Mouse (Mus musculus) CH12.LX (cell line): ENCODE measurements around the gene Traf1. TPM values are rescaled to one million over a fixed set of nuclear protein-coding genes. Genes with fewer than 3 reads are reported as not detected.

ENCODE experiments used
- DNase-seq: peaks from one replicate; pipeline ENCODE4 v3.0.0-alpha.2; 2013; ENCODE audit errors: extremely low read depth
- H3K27ac ChIP-seq: 2 replicates; pipeline ENCODE4 v1.5.1; 2012; ENCODE audit warnings: low read depth, mild to moderate bottlenecking, control low read depth, moderate library complexity; ENCODE audit not compliant: insufficient read depth
- H3K27me3 ChIP-seq: replicated peaks from 2 replicates; pipeline ENCODE3; 2012; ENCODE audit warnings: inconsistent platforms
- H3K36me3 ChIP-seq, 2 experiments: replicated peaks in 1 of 2; 2 replicates each; pipeline versions ENCODE3 to v1.6.1; 2012; ENCODE audit warnings: inconsistent platforms in 1 of 2, low read length in 1 of 2, mild to moderate bottlenecking in 1 of 2, mixed read lengths in 1 of 2, moderate library complexity in 1 of 2; ENCODE audit not compliant: control insufficient read depth in 1 of 2, insufficient read depth in 1 of 2
- H3K4me1 ChIP-seq, 2 experiments: 2 replicates each; pipeline ENCODE4 v1.6.1; 2012; ENCODE audit warnings: inconsistent platforms in 1 of 2, moderate library complexity in 1 of 2; ENCODE audit not compliant: insufficient read depth in 2 of 2, control insufficient read depth in 1 of 2
- H3K4me2 ChIP-seq: 2 replicates; pipeline ENCODE4 v1.6.1; 2012; ENCODE audit warnings: low read depth, mild to moderate bottlenecking, control low read depth; ENCODE audit not compliant: poor library complexity, insufficient read depth, severe bottlenecking
- H3K4me3 ChIP-seq, 3 experiments: fragments of 150-350 bp in 1 of 3; sonication (generic) in 1 of 3; replicated peaks in 1 of 3; 2 replicates each; pipeline versions ENCODE3 to v1.5.1; 2011 to 2012; ENCODE audit warnings: low read depth in 2 of 3, low read length in 2 of 3, mild to moderate bottlenecking in 2 of 3, moderate library complexity in 2 of 3, control low read depth in 1 of 3, improper control_type of control experiment in 1 of 3, inconsistent platforms in 1 of 3, mixed read lengths in 1 of 3; ENCODE audit not compliant: poor library complexity in 1 of 3
- H3K79me2 ChIP-seq: replicated peaks from 2 replicates; pipeline ENCODE4 v1.6.1; 2012; ENCODE audit warnings: mild to moderate bottlenecking, moderate library complexity; ENCODE audit not compliant: control insufficient read depth, poor library complexity, insufficient read depth, severe bottlenecking; ENCODE audit errors: extremely low read depth
- H3K9ac ChIP-seq: 2 replicates; pipeline ENCODE4 v1.6.1; 2012; ENCODE audit warnings: low read depth, mild to moderate bottlenecking, control low read depth, moderate library complexity; ENCODE audit not compliant: insufficient read depth
- H3K9me3 ChIP-seq: replicated peaks from 2 replicates; pipeline ENCODE3; 2012; ENCODE audit warnings: low read length, inconsistent platforms, mixed read lengths
- BHLHE40 ChIP-seq: IDR thresholded peaks from 2 replicates; pipeline ENCODE4 v1.6.1; 2011; ENCODE audit warnings: mild to moderate bottlenecking, low read depth, low read length, improper control_type of control experiment
- CHD1 ChIP-seq: IDR thresholded peaks from 2 replicates; pipeline ENCODE4 v1.6.1; 2012; ENCODE audit warnings: low read depth, low read length, improper control_type of control experiment, inconsistent platforms
- CTCF ChIP-seq, 2 experiments: IDR thresholded peaks in 1 of 2; conservative IDR thresholded peaks in 1 of 2; 2 replicates each; pipeline ENCODE4 v1.5.1; 2011 to 2012; ENCODE audit warnings: low read depth in 2 of 2, low read length in 2 of 2, improper control_type of control experiment in 1 of 2, inconsistent platforms in 1 of 2, mild to moderate bottlenecking in 1 of 2, moderate library complexity in 1 of 2
- E2F4 ChIP-seq: IDR thresholded peaks from 2 replicates; pipeline ENCODE4 v1.6.1; 2011; ENCODE audit warnings: low read depth, low read length, improper control_type of control experiment; ENCODE audit not compliant: insufficient replicate concordance
- ELF1 ChIP-seq: IDR thresholded peaks from 2 replicates; pipeline ENCODE4 v1.6.1; 2014; ENCODE audit warnings: low read depth, mild to moderate bottlenecking, inconsistent platforms, low read length, improper control_type of control experiment
- EP300 ChIP-seq: IDR thresholded peaks from 2 replicates; pipeline ENCODE4 v1.6.1; 2011; ENCODE audit warnings: low read length, improper control_type of control experiment
- GABPA ChIP-seq: IDR thresholded peaks from 2 replicates; pipeline ENCODE4 v1.6.1; 2012; ENCODE audit warnings: low read depth, low read length, improper control_type of control experiment, inconsistent platforms; ENCODE audit not compliant: insufficient replicate concordance
- IRF4 ChIP-seq: IDR thresholded peaks from 2 replicates; pipeline ENCODE4 v1.6.1; 2014; ENCODE audit warnings: low read depth, mild to moderate bottlenecking, inconsistent platforms, low read length, improper control_type of control experiment
- JUND ChIP-seq: conservative IDR thresholded peaks from 2 replicates; pipeline ENCODE4 v1.6.1; 2011; ENCODE audit warnings: low read depth, low read length, improper control_type of control experiment
- MAZ ChIP-seq: IDR thresholded peaks from 2 replicates; pipeline ENCODE4 v1.6.1; 2012; ENCODE audit warnings: low read depth, mild to moderate bottlenecking, inconsistent platforms, low read length, improper control_type of control experiment, moderate library complexity
- MEF2A ChIP-seq: IDR thresholded peaks from 2 replicates; pipeline ENCODE4 v1.6.1; 2014; ENCODE audit warnings: low read depth, mild to moderate bottlenecking, inconsistent platforms, low read length, improper control_type of control experiment, borderline replicate concordance
- MXI1 ChIP-seq: IDR thresholded peaks from 2 replicates; pipeline ENCODE4 v1.6.1; 2011; ENCODE audit warnings: mild to moderate bottlenecking, low read depth, low read length, improper control_type of control experiment
- PAX5 ChIP-seq: IDR thresholded peaks from 2 replicates; pipeline ENCODE4 v1.6.1; 2012; ENCODE audit warnings: low read length, inconsistent platforms, mixed read lengths
- POLR2A ChIP-seq: IDR thresholded peaks from 2 replicates; pipeline ENCODE4 v1.6.1; 2011; ENCODE audit warnings: low read depth, mild to moderate bottlenecking, improper control_type of control experiment, low read length
- POLR2AphosphoS2 ChIP-seq: IDR thresholded peaks from 2 replicates; pipeline ENCODE4 v1.6.1; 2011; ENCODE audit warnings: low read depth, low read length, improper control_type of control experiment
- RAD21 ChIP-seq: IDR thresholded peaks from 2 replicates; pipeline ENCODE4 v1.6.1; 2011; ENCODE audit warnings: low read depth, mild to moderate bottlenecking, low read length, improper control_type of control experiment, moderate library complexity
- SIN3A ChIP-seq: IDR thresholded peaks from 2 replicates; pipeline ENCODE4 v1.6.1; 2012; ENCODE audit warnings: low read length, improper control_type of control experiment, inconsistent platforms
- SMC3 ChIP-seq: IDR thresholded peaks from 2 replicates; pipeline ENCODE4 v1.6.1; 2011; ENCODE audit warnings: low read depth, low read length, improper control_type of control experiment
- USF2 ChIP-seq: conservative IDR thresholded peaks from 2 replicates; pipeline ENCODE4 v1.6.1; 2011; ENCODE audit warnings: low read depth, low read length, improper control_type of control experiment
- ZC3H11A ChIP-seq: IDR thresholded peaks from 2 replicates; pipeline ENCODE4 v1.6.1; 2012; ENCODE audit warnings: low read depth, mild to moderate bottlenecking, inconsistent platforms, low read length, improper control_type of control experiment
- dilution Hi-C: fragments of 300-500 bp; cut with MboI; formaldehyde crosslinking; loops from 2 replicates; pipeline ENCODE4 v1.14.3; 2020; ENCODE audit warnings: low sequenced_read_pairs; ENCODE audit not compliant: extremely low pct_unique_long_range_greater_than_20kb, extremely low pct_ligation_motif_present
- in situ Hi-C: fragments of 300-500 bp; cut with MboI; formaldehyde crosslinking; loops from 3 replicates; pipeline ENCODE4 v1.14.3; 2019; ENCODE audit warnings: low sequenced_read_pairs, low pct_ligation_motif_present, low pct_unique_long_range_greater_than_20kb, mixed read lengths
- polyA plus RNA-seq: library from polyadenylated mRNA; unstranded; fragments of >175 nt; gene quantifications from 2 replicates; pipeline ENCODE4 v1.2.1, GENCODE M21; 2012; ENCODE audit warnings: low read depth; ENCODE audit not compliant: insufficient read length
- total RNA-seq, 2 experiments: library from RNA; depleted of rRNA; stranded (reverse); fragments of 300-350 nt in 1 of 2; fragments of >200 nt in 1 of 2; gene quantifications; 2 replicates each; pipeline ENCODE4 v1.2.3; 2012 to 2014

The Traf1 gene
- total and polyA plus RNA-seq, 3 experiments: 47.9 to 151 (median 66.9) TPM

DNA sequence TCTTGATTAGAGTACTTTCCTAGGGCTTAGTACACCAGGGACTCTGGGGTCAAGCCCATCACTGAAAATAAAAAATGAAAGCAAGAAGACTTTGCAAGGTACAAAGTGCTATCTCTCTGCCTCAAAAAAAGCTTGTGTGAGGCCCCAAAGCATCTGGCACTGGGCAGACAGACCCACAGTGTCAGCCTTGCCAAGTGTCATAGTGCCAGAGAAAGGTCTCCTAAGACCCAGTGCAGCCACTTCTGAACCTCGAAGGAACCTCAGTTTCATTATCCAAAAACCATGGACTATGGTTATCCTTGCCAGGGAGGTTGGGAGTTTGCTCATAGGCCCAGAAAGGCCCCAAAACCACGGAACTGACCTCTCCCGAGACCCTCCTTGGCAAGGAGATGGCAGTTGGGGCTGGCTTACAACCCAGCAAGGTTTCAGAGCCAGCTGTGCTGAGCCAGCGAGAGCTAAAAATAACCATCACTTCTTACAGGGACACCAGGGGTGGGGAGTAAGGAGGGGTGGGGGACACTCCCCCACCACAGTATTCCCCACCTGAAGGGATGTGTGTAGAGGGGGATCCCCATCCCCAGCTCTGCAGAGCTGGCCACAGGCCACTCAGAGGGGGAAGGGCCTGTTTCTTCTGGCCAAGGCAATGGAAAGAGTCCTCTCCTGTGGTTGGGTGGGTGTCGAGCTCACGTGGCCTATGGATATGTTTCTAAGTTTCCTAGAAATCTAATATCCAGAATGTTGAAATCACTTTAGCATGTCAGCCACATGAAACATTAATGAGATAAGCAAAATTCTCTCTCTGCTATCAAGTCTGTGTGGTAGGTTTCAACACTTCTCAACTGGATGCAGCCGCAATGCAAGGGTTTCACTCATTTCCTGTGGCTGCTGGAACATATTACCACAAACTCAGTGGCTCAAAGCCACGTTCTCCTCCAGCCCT, 23.0 kb downstream of the Traf1 start (continued):
- TF ChIP-seq MEF2A (peak; percentile 81), RAD21 (no peak), MXI1 (no peak)

DNA sequence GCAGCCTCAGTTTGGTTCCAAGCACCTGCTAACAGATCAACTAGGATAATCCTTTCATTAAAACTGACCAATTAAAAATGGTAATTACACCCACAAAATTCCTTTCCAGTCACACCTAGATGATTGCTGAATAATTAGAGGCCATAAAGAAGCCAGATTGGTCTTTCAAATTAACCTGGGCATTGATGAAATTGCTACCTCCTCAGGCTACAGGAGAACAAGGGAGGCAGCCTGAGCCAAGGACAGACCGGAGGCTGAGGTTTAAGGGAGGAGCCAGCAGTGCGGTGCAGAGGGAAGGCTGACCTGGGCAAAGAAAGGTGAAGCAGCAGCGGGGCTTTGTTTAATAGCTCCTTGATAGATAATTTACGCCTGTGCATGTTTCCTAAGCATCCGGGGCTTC, 24.1 kb downstream of the Traf1 start:
- Histone ChIP-seq H3K4me2 (no peak overlapping the region), H3K4me1 (peaks cover 24 to 40% of the 10 kb centered on the region in 2 experiments), H3K4me3 (no peak overlapping the region), H3K27me3 (no peaks in the 10 kb centered on the region), H3K27ac (no peak overlapping the region), H3K79me2 (no peaks in the 10 kb centered on the region), H3K9ac (no peak overlapping the region), H3K9me3 (no peaks in the 10 kb centered on the region), H3K36me3 (peaks cover 4 to 11% of the 10 kb centered on the region in 2 experiments)
- dilution Hi-C loops: no loop called here
- in situ Hi-C loops: no loop called here
- TF ChIP-seq ZC3H11A: no peak
- no peak for TF ChIP-seq POLR2A
- TF ChIP-seq CHD1: no peak
- no peak for TF ChIP-seq MAZ
- TF ChIP-seq ELF1: no peak
- no peak for TF ChIP-seq BHLHE40
- no peak for TF ChIP-seq USF2
- no peak for TF ChIP-seq POLR2AphosphoS2
- no peak for TF ChIP-seq JUND
- TF ChIP-seq GABPA: no peak
- no peak for TF ChIP-seq PAX5
- TF ChIP-seq EP300: no peak
- TF ChIP-seq IRF4: no peak
- no peak for TF ChIP-seq SIN3A
- no peak for TF ChIP-seq E2F4
- TF ChIP-seq SMC3: no peak
- no peak for TF ChIP-seq CTCF (conservative IDR thresholded peaks at IDR 0.05 in 1 of 2, IDR thresholded peaks at IDR 0.05 in 1 of 2; ENCODE audit: low read depth in 2 of 2, low read length in 2 of 2)
- no peak for TF ChIP-seq MEF2A
- DNase-seq: no peak
